Mouse (Mus musculus) lung, postnatal 0 days (tissue): ENCODE results near the gene Olfr694.

Experiments
- CTCF ChIP-seq: IDR thresholded peaks from 2 replicates; pipeline ENCODE4 v1.5.1; 2016; ENCODE audit warnings: antibody characterized with exemption, mild to moderate bottlenecking
- EP300 ChIP-seq: IDR thresholded peaks from 2 replicates; pipeline ENCODE4 v1.6.1; 2016; ENCODE audit warnings: antibody characterized with exemption, mild to moderate bottlenecking, control low read depth

DNA sequence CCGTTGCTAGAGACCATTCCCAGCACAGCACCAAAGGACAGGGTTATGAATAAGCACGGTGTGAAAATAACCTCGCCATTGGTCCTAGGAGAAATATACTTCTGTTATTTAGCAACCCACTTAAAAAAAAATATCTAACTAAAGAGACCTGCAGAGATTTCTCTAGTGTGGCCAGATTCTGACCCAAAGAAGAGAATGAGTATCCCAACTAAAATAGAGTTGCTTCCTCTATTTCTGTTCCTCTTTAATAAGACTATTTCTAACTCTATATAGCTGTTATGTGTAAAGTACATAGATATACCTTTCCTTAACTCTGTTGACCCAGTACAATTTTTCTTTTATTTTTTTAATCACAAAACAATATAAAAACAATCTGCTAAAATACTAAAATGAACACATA is 1.4 kb upstream of the Olfr694 start:
- no peak for TF ChIP-seq EP300
- TF ChIP-seq CTCF: no peak
